Mouse (Mus musculus) small intestine, adult 2 months (tissue): ENCODE measurements at regions not wholly inside any gene's neighbourhood (a gene's known extent, or its start where the extent isn't known, plus 50 kb on each side); places are given as distances from the start of the nearest gene placed in this dataset.

Experiments used
- CTCF ChIP-seq: fragments of 200-500 bp; IDR thresholded peaks from 2 replicates; pipeline ENCODE4 v1.5.1; 2012; ENCODE audit warnings: low read depth, mild to moderate bottlenecking, control low read depth, inconsistent platforms, low read length, moderate library complexity, mixed read lengths; ENCODE audit not compliant: insufficient replicate concordance, insufficient read length; ENCODE audit errors: extremely low read depth
- POLR2A ChIP-seq: fragments of 200-500 bp; IDR thresholded peaks from 2 replicates; pipeline ENCODE4 v1.6.1; 2012; ENCODE audit warnings: low read depth, mild to moderate bottlenecking, control low read depth, inconsistent platforms, low read length, moderate library complexity

DNA sequence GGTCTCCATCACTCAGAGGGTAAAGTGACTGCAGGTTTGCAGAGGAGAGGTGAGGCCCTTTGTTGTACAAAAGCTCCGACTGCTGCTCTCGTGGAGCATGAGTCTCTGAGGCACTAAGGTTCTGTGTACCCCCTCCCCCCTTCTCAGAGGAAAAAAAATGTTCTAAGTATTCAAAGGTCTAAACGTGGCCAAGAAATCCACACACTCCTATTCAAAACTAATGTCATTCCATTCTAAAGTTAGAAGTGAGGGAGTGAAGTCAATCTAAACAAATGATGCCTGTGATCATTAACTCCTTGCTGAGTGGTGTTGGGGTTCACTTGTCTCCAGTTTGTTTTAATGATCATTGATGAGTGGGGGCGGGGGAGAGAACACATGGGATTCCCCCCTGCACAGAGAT lies 150.6 kb downstream of the Auh start:
- TF ChIP-seq CTCF (no peak), POLR2A (no peak)
